Mouse (Mus musculus) kidney, adult 2 months (tissue): Measurements from ENCODE around the gene Nup107.

Source experiments
- CTCF ChIP-seq: fragments of 200-500 bp; conservative IDR thresholded peaks from 2 replicates; pipeline ENCODE4 v1.5.1; 2011; ENCODE audit warnings: low read depth, mild to moderate bottlenecking, control low read depth, low read length, moderate library complexity, mixed read lengths; ENCODE audit not compliant: insufficient read depth, insufficient read length
- POLR2A ChIP-seq: fragments of 200-500 bp; IDR thresholded peaks from one replicate; pipeline ENCODE4 v1.6.1; 2011; ENCODE audit warnings: low read depth, low read length, control low read depth

DNA sequence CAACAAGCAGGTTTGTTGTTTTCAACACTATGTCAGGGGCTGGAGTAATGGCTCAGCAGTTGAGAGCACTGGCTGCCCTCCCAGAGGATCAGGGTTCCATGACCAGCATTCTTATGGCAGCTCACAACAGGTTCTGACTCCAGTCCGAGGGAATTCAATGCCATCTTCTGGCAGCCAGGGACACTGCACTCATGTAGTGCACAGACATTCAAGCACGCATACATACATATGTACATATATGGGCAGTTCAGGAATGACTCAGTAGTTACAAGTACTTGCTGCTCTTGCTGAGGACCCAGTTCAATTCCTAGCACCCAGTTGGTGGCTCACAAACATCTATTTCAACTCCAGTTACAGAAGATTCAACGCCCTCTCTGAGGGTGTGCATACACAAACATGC is 46.4 kb upstream of the Nup107 start:
- TF ChIP-seq CTCF (peak; percentile 59), POLR2A (no peak)
